Mouse (Mus musculus): Measurements from ENCODE around the gene Pnliprp1. TPM values are rescaled to one million over a fixed set of nuclear protein-coding genes. Genes with fewer than 3 reads are reported as not detected.

The Pnliprp1 gene
- polyA plus RNA-seq (2015; fragmentation: Nextera tagmentation; extraction: Ambion mirVana) = 3,354 and 4,799 TPM in 2 replicates

GRCm38 (mm10) chr19:58728445-58729031 is at the start of gene Pnliprp1:
Pnliprp1 (plus strand) TSS chr19:58728887.
- peak within 1 kb of the TSS; percentile 67; the same call in 1 of the 2 replicates for H3K27ac ChIP-seq
- no peaks in the 10 kb centered on the region for H3K9me3 ChIP-seq
- H3K27me3 ChIP-seq (replicated peaks) = no peaks in the 10 kb centered on the region
- no peak within 1 kb of the TSS for H3K4me3 ChIP-seq (replicated peaks)
- WGBS = 34% methylated on average over 5 of the region's 5 CpGs
- ATAC-seq (ENCODE audit: insufficient read depth, low FRiP score, low read depth) = peak; percentile 41
- no peak within 1 kb of the TSS for H3K9ac ChIP-seq
- no peaks in the 10 kb centered on the region for H3K4me1 ChIP-seq
- no peaks in the 10 kb centered on the region for H3K36me3 ChIP-seq
- 0 out of 2 replicates have a peak within 1 kb of the TSS, but pooled peaks have one; percentile 3 for H3K4me2 ChIP-seq

- ATAC-seq (ENCODE audit: insufficient read depth, low FRiP score, low read depth) = no peak
- no peak overlapping the region for H3K27ac ChIP-seq
These were observed 39.8 kb upstream of the Pnliprp1 start for GRCm38 (mm10) chr19:58688933-58689332.

GRCm38 (mm10) chr19:58695314-58695713 is 33.4 kb upstream of the Pnliprp1 start:
- no peak for ATAC-seq (ENCODE audit: insufficient read depth, low FRiP score, low read depth)
- H3K36me3 ChIP-seq = no peaks in the 10 kb centered on the region
- H3K27ac ChIP-seq = no peak overlapping the region
- no peaks in the 10 kb centered on the region for H3K9me3 ChIP-seq
- WGBS = 52% methylated on average over 3 of the region's 3 CpGs
- H3K4me1 ChIP-seq = no peaks in the 10 kb centered on the region
- H3K4me2 ChIP-seq = no peak overlapping the region
- H3K27me3 ChIP-seq (replicated peaks) = no peaks in the 10 kb centered on the region
- no peak overlapping the region for H3K9ac ChIP-seq
- H3K4me3 ChIP-seq (replicated peaks) = no peak overlapping the region

More at GRCm38 (mm10) chr19:58688933-58689332, 39.8 kb upstream of the Pnliprp1 start:
- Histone ChIP-seq H3K9ac (no peak overlapping the region), H3K9me3 (no peaks in the 10 kb centered on the region), H3K4me3 (replicated peaks) (no peak overlapping the region), H3K4me2 (no peak overlapping the region), H3K4me1 (no peaks in the 10 kb centered on the region), H3K36me3 (no peaks in the 10 kb centered on the region), H3K27me3 (replicated peaks) (no peaks in the 10 kb centered on the region)
- WGBS = 43% methylated on average over 1 of the region's 1 CpGs

GRCm38 (mm10) chr19:58696235-58696634 is 32.5 kb upstream of the Pnliprp1 start:
- Histone ChIP-seq H3K27me3 (replicated peaks) (no peaks in the 10 kb centered on the region), H3K36me3 (no peaks in the 10 kb centered on the region), H3K4me3 (replicated peaks) (no peak overlapping the region), H3K4me1 (no peaks in the 10 kb centered on the region), H3K4me2 (no peak overlapping the region), H3K9me3 (no peaks in the 10 kb centered on the region), H3K27ac (no peak overlapping the region), H3K9ac (no peak overlapping the region)
- WGBS = 68% methylated on average over 2 of the region's 2 CpGs
- ATAC-seq (ENCODE audit: insufficient read depth, low FRiP score, low read depth) = peak; percentile 77; the same call in 1 of the 2 replicates

GRCm38 (mm10) chr19:58704556-58704955 is 24.1 kb upstream of the Pnliprp1 start:
- no peak for ATAC-seq (ENCODE audit: insufficient read depth, low FRiP score, low read depth)
- H3K27me3 ChIP-seq (replicated peaks) = no peaks in the 10 kb centered on the region
- WGBS = 73% methylated on average over 4 of the region's 4 CpGs
- H3K4me3 ChIP-seq (replicated peaks) = no peak overlapping the region
- H3K36me3 ChIP-seq = no peaks in the 10 kb centered on the region
- H3K9ac ChIP-seq = no peak overlapping the region
- no peak overlapping the region for H3K4me2 ChIP-seq
- H3K27ac ChIP-seq = no peak overlapping the region
- H3K9me3 ChIP-seq = no peaks in the 10 kb centered on the region
- H3K4me1 ChIP-seq = no peaks in the 10 kb centered on the region

- Histone ChIP-seq H3K27me3 (replicated peaks) (no peaks in the 10 kb centered on the region), H3K9ac (no peak overlapping the region), H3K9me3 (no peaks in the 10 kb centered on the region), H3K27ac (no peak overlapping the region), H3K4me3 (replicated peaks) (no peak overlapping the region), H3K36me3 (no peaks in the 10 kb centered on the region), H3K4me1 (no peaks in the 10 kb centered on the region), H3K4me2 (no peak overlapping the region)
- no peak for ATAC-seq (ENCODE audit: insufficient read depth, low FRiP score, low read depth)
- 69% methylated on average over 3 of the region's 3 CpGs for WGBS
These were observed 20.1 kb upstream of the Pnliprp1 start for GRCm38 (mm10) chr19:58708611-58709010.

GRCm38 (mm10) chr19:58717925-58718324 is 10.8 kb upstream of the Pnliprp1 start:
- H3K27ac ChIP-seq = no peak overlapping the region
- H3K4me1 ChIP-seq = no peaks in the 10 kb centered on the region
- WGBS = 74% methylated on average over 4 of the region's 4 CpGs
- no peaks in the 10 kb centered on the region for H3K27me3 ChIP-seq (replicated peaks)
- H3K4me2 ChIP-seq = no peak overlapping the region
- no peak for ATAC-seq (ENCODE audit: insufficient read depth, low FRiP score, low read depth)
- H3K9me3 ChIP-seq = no peaks in the 10 kb centered on the region
- H3K36me3 ChIP-seq = no peaks in the 10 kb centered on the region
- H3K4me3 ChIP-seq (replicated peaks) = no peak overlapping the region
- H3K9ac ChIP-seq = no peak overlapping the region

- Histone ChIP-seq H3K36me3 (no peaks in the 10 kb centered on the region), H3K4me3 (replicated peaks) (no peak overlapping the region), H3K27me3 (replicated peaks) (no peaks in the 10 kb centered on the region), H3K4me2 (no peak overlapping the region), H3K4me1 (no peaks in the 10 kb centered on the region), H3K27ac (no peak overlapping the region), H3K9me3 (no peaks in the 10 kb centered on the region), H3K9ac (no peak overlapping the region)
- ATAC-seq (ENCODE audit: insufficient read depth, low FRiP score, low read depth) = no peak
These were observed 8.2 kb upstream of the Pnliprp1 start for GRCm38 (mm10) chr19:58720439-58720838.

GRCm38 (mm10) chr19:58726551-58726950 is 2.1 kb upstream of the Pnliprp1 start:
- Histone ChIP-seq H3K4me2 (no peak overlapping the region), H3K27me3 (replicated peaks) (no peaks in the 10 kb centered on the region), H3K9ac (no peak overlapping the region), H3K9me3 (no peaks in the 10 kb centered on the region), H3K27ac (no peak overlapping the region), H3K36me3 (no peaks in the 10 kb centered on the region), H3K4me3 (replicated peaks) (no peak overlapping the region), H3K4me1 (no peaks in the 10 kb centered on the region)
- ATAC-seq (ENCODE audit: insufficient read depth, low FRiP score, low read depth) = no peak
- WGBS = 70% methylated on average over 5 of the region's 5 CpGs

GRCm38 (mm10) chr19:58727756-58728155 is 931 bp upstream of the Pnliprp1 start:
- Histone ChIP-seq H3K9ac (no peak overlapping the region), H3K4me1 (no peaks in the 10 kb centered on the region), H3K4me2 (no peak overlapping the region), H3K9me3 (no peaks in the 10 kb centered on the region), H3K36me3 (no peaks in the 10 kb centered on the region), H3K27me3 (replicated peaks) (no peaks in the 10 kb centered on the region), H3K27ac (peak overlapping the region; percentile 67; the same call in 1 of the 2 replicates), H3K4me3 (replicated peaks) (no peak overlapping the region)
- ATAC-seq (ENCODE audit: insufficient read depth, low FRiP score, low read depth) = peak; percentile 45; the same call in 1 of the 2 replicates
- WGBS = 46% methylated on average over 5 of the region's 5 CpGs

GRCm38 (mm10) chr19:58733216-58733615 is 4.5 kb downstream of the Pnliprp1 start:
- 75% methylated on average over 6 of the region's 6 CpGs for WGBS
- 0 out of 2 replicates have a peak, but pooled peaks have one; percentile 31 for ATAC-seq (ENCODE audit: insufficient read depth, low FRiP score, low read depth)

GRCm38 (mm10) chr19:58738111-58738510 is 9.4 kb downstream of the Pnliprp1 start:
- H3K27me3 ChIP-seq (replicated peaks) = no peaks in the 10 kb centered on the region
- H3K9ac ChIP-seq = no peak overlapping the region
- no peak for ATAC-seq (ENCODE audit: insufficient read depth, low FRiP score, low read depth)
- H3K9me3 ChIP-seq = no peaks in the 10 kb centered on the region
- no peaks in the 10 kb centered on the region for H3K4me1 ChIP-seq
- 77% methylated on average over 4 of the region's 4 CpGs for WGBS
- H3K36me3 ChIP-seq = no peaks in the 10 kb centered on the region
- H3K27ac ChIP-seq = no peak overlapping the region
- no peak overlapping the region for H3K4me2 ChIP-seq
- no peak overlapping the region for H3K4me3 ChIP-seq (replicated peaks)

More at GRCm38 (mm10) chr19:58733216-58733615, 4.5 kb downstream of the Pnliprp1 start:
- Histone ChIP-seq H3K4me2 (no peak overlapping the region), H3K4me3 (replicated peaks) (no peak overlapping the region), H3K36me3 (no peaks in the 10 kb centered on the region), H3K9ac (no peak overlapping the region), H3K9me3 (no peaks in the 10 kb centered on the region), H3K27ac (no peak overlapping the region), H3K4me1 (no peaks in the 10 kb centered on the region), H3K27me3 (replicated peaks) (no peaks in the 10 kb centered on the region)
